ENCODE assay signal across 10 mouse cellular contexts in genomic region chr11:75965674-75966400, GRCm38 (mm10). TPM values are rescaled to one million over a fixed set of nuclear protein-coding genes. Genes with fewer than 3 reads are reported as not detected.
DNase-seq lines count a peak whose midpoint lies in the region; ATAC-seq and TF ChIP-seq lines count a peak whose summit lies in the region.
"Had no signal": no experiment of that assay in that cellular context is flagged by ENCODE, and none has a peak within 500 bp of the region (broad histone marks: within the 10 kb centered on the region; RNA-seq: fewer than 3 reads in every experiment).

No protein-coding gene starts in this region.

- no peak for TF ChIP-seq EP300 in liver, embryonic 14.5 days (IDR thresholded peaks at IDR 0.05; ENCODE audit: low read depth)

- H3K4me1 ChIP-seq in kidney, embryonic 15.5 days, result peaks cover 37% of the 10 kb centered on the region
- no peaks in the 10 kb centered on the region for H3K4me1 ChIP-seq in brown adipose tissue, adult 24 weeks (ENCODE audit: control insufficient read depth, insufficient read depth, insufficient read length, low read length)
- no peaks in the 10 kb centered on the region; the same call in 1 of the 2 replicates for H3K4me1 ChIP-seq in forebrain, postnatal 0 days (ENCODE audit: insufficient read depth)
- H3K4me1 ChIP-seq in liver, embryonic 14.5 days (replicated peaks; ENCODE audit: control insufficient read depth in 2 of 2, insufficient read depth in 2 of 2, low read length in 1 of 2), result no peaks in the 10 kb centered on the region

- H3K27me3 ChIP-seq in kidney, embryonic 15.5 days, result peaks cover 38% of the 10 kb centered on the region
- no peaks in the 10 kb centered on the region for H3K27me3 ChIP-seq in forebrain, postnatal 0 days (ENCODE audit: insufficient read depth, low read length)
- H3K27me3 ChIP-seq in liver, embryonic 14.5 days (ENCODE audit: control insufficient read depth, insufficient read depth, low read length), result peaks cover 25% of the 10 kb centered on the region

- DNase-seq in kidney, postnatal 25 days, result no peak
- no peak for DNase-seq in forebrain, postnatal 0 days
- no peak for DNase-seq in liver, embryonic 14.5 days (ENCODE audit: low read depth in 3 of 3, low spot score in 3 of 3)
- no peak for DNase-seq in c-Kit-positive CD71-positive TER-119-positive erythroid progenitor cells, embryonic 14.5 days (ENCODE audit: low spot score)
- no peak for DNase-seq in adipocyte (ENCODE audit: low spot score)
- DNase-seq in layer of hippocampus, postnatal 36 days, result no peak

- TF ChIP-seq CTCF in forebrain, postnatal 0 days (IDR thresholded peaks at IDR 0.05; ENCODE audit: low read depth), result no peak
- TF ChIP-seq CTCF in liver, embryonic 14.5 days (IDR thresholded peaks at IDR 0.05; ENCODE audit: low read depth), result no peak

- H3K27ac ChIP-seq in kidney, embryonic 15.5 days, result peak overlapping the region; percentile 66
- peak overlapping the region; percentile 50; the same call in 1 of the 2 replicates for H3K27ac ChIP-seq in brown adipose tissue, adult 24 weeks (replicated peaks; ENCODE audit: low read depth, low read length)
- H3K27ac ChIP-seq in forebrain, postnatal 0 days (ENCODE audit: low read depth, low read length), result no peak overlapping the region
- H3K27ac ChIP-seq in liver, embryonic 14.5 days, result no peak overlapping the region

- peak overlapping the region; percentile 60 for H3K4me3 ChIP-seq in kidney, embryonic 15.5 days (replicated peaks)
- peak overlapping the region; percentile 88 for H3K4me3 ChIP-seq in brown adipose tissue, adult 24 weeks (ENCODE audit: insufficient read depth, low read depth, low read length)
- peak overlapping the region; percentile 57 for H3K4me3 ChIP-seq in forebrain, postnatal 0 days (ENCODE audit: low read depth, low read length)
- H3K4me3 ChIP-seq in liver, embryonic 14.5 days (ENCODE audit: insufficient read depth in 1 of 2, low read depth in 2 of 2, low read length in 2 of 2), result peak overlapping the region; percentile 50 to 52

- no peak for ATAC-seq in kidney, embryonic 15.5 days (replicated peaks; ENCODE audit: low FRiP score)
- no peak for ATAC-seq in forebrain, postnatal 0 days
- ATAC-seq in liver, embryonic 14.5 days (ENCODE audit: insufficient read depth), result no peak

- H3K36me3 ChIP-seq in kidney, embryonic 15.5 days, result no peaks in the 10 kb centered on the region
- H3K36me3 ChIP-seq in forebrain, postnatal 0 days (ENCODE audit: insufficient read depth), result no peaks in the 10 kb centered on the region
- H3K36me3 ChIP-seq in liver, embryonic 14.5 days (replicated peaks; ENCODE audit: control insufficient read depth, insufficient read depth, low read depth), result no peaks in the 10 kb centered on the region

- peak overlapping the region; percentile 95 for H3K4me2 ChIP-seq in kidney, embryonic 15.5 days
- peak overlapping the region; percentile 94 for H3K4me2 ChIP-seq in forebrain, postnatal 0 days (ENCODE audit: low read depth)
- peak overlapping the region; percentile 73 for H3K4me2 ChIP-seq in liver, embryonic 14.5 days (ENCODE audit: low read depth)

- WGBS in kidney, embryonic 15.5 days, result 10% methylated on average over 28 of the region's 28 CpGs
- WGBS in forebrain, postnatal 0 days, result 10% methylated on average over 28 of the region's 28 CpGs
- WGBS in liver, embryonic 14.5 days (ENCODE audit: insufficient replicate concordance), result 13% methylated on average over 28 of the region's 28 CpGs

- H3K9me3 ChIP-seq in kidney, embryonic 15.5 days (replicated peaks), result no peaks in the 10 kb centered on the region
- no peaks in the 10 kb centered on the region for H3K9me3 ChIP-seq in forebrain, postnatal 0 days (ENCODE audit: low read length)
- H3K9me3 ChIP-seq in liver, embryonic 14.5 days (ENCODE audit: control insufficient read depth, low read length), result no peaks in the 10 kb centered on the region

- peak overlapping the region; percentile 62 for H3K9ac ChIP-seq in kidney, embryonic 15.5 days
- H3K9ac ChIP-seq in forebrain, postnatal 0 days, result peak overlapping the region; percentile 46; the same call in 1 of the 2 replicates
- no peak overlapping the region for H3K9ac ChIP-seq in liver, embryonic 14.5 days (replicated peaks)

RNA-seq across cellular contexts. Expression of gene Rph3al, which starts 27.6 kb away (rescaled TPM):
- 13.8 and 14.5 TPM in 2 replicates for polyA plus RNA-seq in kidney, embryonic 15.5 days (2015; fragmentation: Nextera tagmentation; extraction: Ambion mirVana)
- 1.9 and 2.8 TPM in 2 replicates for polyA plus RNA-seq in brown adipose tissue, adult 24 weeks (2012; ENCODE audit: insufficient read depth, insufficient read length, missing spikeins)
- total RNA-seq in forebrain, postnatal 0 days (2014; rRNA removed), result 1.4 and 1.9 TPM in 2 replicates
- 1.5 and 2.4 TPM in 2 replicates for polyA plus RNA-seq in forebrain, postnatal 0 days (2015; fragmentation: Nextera tagmentation; extraction: Ambion mirVana)
- 0.15 and 0.29 TPM in 2 replicates for polyA plus RNA-seq in liver, embryonic 14.5 days (2012; rRNA removed)
- polyA plus RNA-seq in liver, embryonic 14.5 days (2014; fragmentation: Nextera tagmentation; extraction: Ambion mirVana), result 0.25 and 0.27 TPM in 2 replicates
- total RNA-seq in layer of hippocampus, postnatal 36 days (2021), result 1 to 10 TPM; 6.6 to 8.6 TPM

RNA-seq across cellular contexts. Expression of gene 1700016K19Rik, which starts 33.9 kb away (rescaled TPM):
- 0.40 TPM in 1 of 2 replicates, not detected in the other for polyA plus RNA-seq in kidney, embryonic 15.5 days (2015; fragmentation: Nextera tagmentation; extraction: Ambion mirVana)
- polyA plus RNA-seq in brown adipose tissue, adult 24 weeks (2012; ENCODE audit: insufficient read depth, insufficient read length, missing spikeins), result not detected in 2 replicates
- 5.0 and 10.0 TPM in 2 replicates for total RNA-seq in forebrain, postnatal 0 days (2014; rRNA removed)
- polyA plus RNA-seq in forebrain, postnatal 0 days (2015; fragmentation: Nextera tagmentation; extraction: Ambion mirVana), result 7.7 and 8.0 TPM in 2 replicates
- polyA plus RNA-seq in liver, embryonic 14.5 days (2012; rRNA removed), result not detected in 2 replicates
- polyA plus RNA-seq in liver, embryonic 14.5 days (2014; fragmentation: Nextera tagmentation; extraction: Ambion mirVana), result not detected in 2 replicates
- 1 to 10 TPM; 1.8 to 2.3 TPM for total RNA-seq in layer of hippocampus, postnatal 36 days (2021)
- total RNA-seq: adrenal gland, postnatal 36 days; neutrophil, adult 5-6 weeks had no signal

Comparison
In these comparisons a context has a peak if more than half of its experiments do, and no peak if none do; other contexts are left out.
1. H3K27ac ChIP-seq: peak in kidney, embryonic 15.5 days (single experiment) and brown adipose tissue, adult 24 weeks (single experiment); none in forebrain, postnatal 0 days (single experiment) and liver, embryonic 14.5 days (single experiment).
2. Peak in every context shown above with its lines, with median percentiles within 50 percentile points of each other: H3K4me2 ChIP-seq and H3K4me3 ChIP-seq.